Mouse (Mus musculus) bone marrow, adult 2 months (tissue): ENCODE data around the gene Baz2b.

ENCODE experiments used
- CTCF ChIP-seq: fragments of 200-500 bp; IDR thresholded peaks from 2 replicates; pipeline ENCODE4 v1.5.1; 2011; ENCODE audit warnings: low read length, control low read depth; ENCODE audit not compliant: control insufficient read depth, insufficient read depth
- POLR2A ChIP-seq: fragments of 200-500 bp; IDR thresholded peaks from 2 replicates; pipeline ENCODE4 v1.6.1; 2011; ENCODE audit warnings: low read depth, mild to moderate bottlenecking, control low read depth, low read length, borderline replicate concordance; ENCODE audit not compliant: control insufficient read depth

- TF ChIP-seq POLR2A (no peak), CTCF (no peak)
These were observed 173.3 kb downstream of the Baz2b start for GRCm38 (mm10) chr2:60036361-60036760.
